Mouse (Mus musculus) hindbrain, postnatal 0 days (tissue): ENCODE data around the gene C1rb. TPM values are rescaled to one million over a fixed set of nuclear protein-coding genes. Genes with fewer than 3 reads are reported as not detected.

ENCODE experiments used
- ATAC-seq: fragments of 200-750 bp; cut with Nextera tagmentation; 2 replicates; pipeline ENCODE4 v1.8.0; 2017; ENCODE audit warnings: mild to moderate bottlenecking, moderate TSS enrichment, moderate library complexity
- DNase-seq: peaks from one replicate; pipeline ENCODE4 v3.0.0-alpha.2; 2015; ENCODE audit warnings: low spot score
- H3K27ac ChIP-seq: fragments of 300-500 bp; sonication (generic); 2 replicates; pipeline ENCODE4 v1.5.1; 2014; ENCODE audit warnings: mild to moderate bottlenecking
- H3K27me3 ChIP-seq: fragments of 300-500 bp; sonication (generic); 2 replicates; pipeline ENCODE4 v1.6.1; 2014; ENCODE audit warnings: low read length, mixed read lengths; ENCODE audit not compliant: insufficient read depth
- H3K36me3 ChIP-seq: fragments of 300-500 bp; sonication (generic); 2 replicates; pipeline ENCODE4 v1.6.1; 2014; ENCODE audit warnings: low read length, mixed read lengths; ENCODE audit not compliant: insufficient read depth
- H3K4me1 ChIP-seq: fragments of 300-500 bp; sonication (generic); 2 replicates; pipeline ENCODE4 v1.6.1; 2014; ENCODE audit warnings: antibody characterized with exemption, low read length, mixed read lengths; ENCODE audit not compliant: insufficient read depth
- H3K4me2 ChIP-seq: fragments of 300-500 bp; sonication (generic); 2 replicates; pipeline ENCODE4 v1.6.1; 2014; ENCODE audit warnings: low read depth, mild to moderate bottlenecking, low read length, moderate library complexity, mixed read lengths
- H3K4me3 ChIP-seq: fragments of 300-500 bp; sonication (generic); 2 replicates; pipeline ENCODE4 v1.5.1; 2014; ENCODE audit warnings: low read length
- H3K9ac ChIP-seq: fragments of 300-500 bp; sonication (generic); replicated peaks from 2 replicates; pipeline ENCODE4 v1.6.1; 2014; ENCODE audit warnings: mild to moderate bottlenecking, low read length, moderate library complexity, mixed read lengths
- H3K9me3 ChIP-seq: fragments of 300-500 bp; sonication (generic); 2 replicates; pipeline ENCODE4 v1.6.1; 2016; ENCODE audit warnings: low read length, mixed read lengths
- CTCF ChIP-seq: IDR thresholded peaks from 2 replicates; pipeline ENCODE4 v1.5.1; 2016; ENCODE audit warnings: antibody characterized with exemption, control low read depth, low read depth
- WGBS: fragments of 180-500 bp; shearing (Covaris S2); extraction: QIAGEN DNeasy Blood & Tissue Kit; methylation state at CpG from one replicate; pipeline ENCODE4 v1.1.7; 2014; 5-methylcytosine and 5-hydroxymethylcytosine counted together
- polyA plus RNA-seq: library from polyadenylated mRNA; unstranded; fragments of >200 nt; fragmentation: Nextera tagmentation; extraction: Ambion mirVana; gene quantifications from 2 replicates; pipeline ENCODE4 v1.2.1, GENCODE M21; 2015
- total RNA-seq: library from RNA; depleted of rRNA; stranded (reverse); fragments of >200 nt; gene quantifications from 2 replicates; pipeline ENCODE4 v1.2.3, GENCODE M21; 2014

Gene C1rb
- total and polyA plus RNA-seq, 2 experiments from 2014 or later = not detected

DNA sequence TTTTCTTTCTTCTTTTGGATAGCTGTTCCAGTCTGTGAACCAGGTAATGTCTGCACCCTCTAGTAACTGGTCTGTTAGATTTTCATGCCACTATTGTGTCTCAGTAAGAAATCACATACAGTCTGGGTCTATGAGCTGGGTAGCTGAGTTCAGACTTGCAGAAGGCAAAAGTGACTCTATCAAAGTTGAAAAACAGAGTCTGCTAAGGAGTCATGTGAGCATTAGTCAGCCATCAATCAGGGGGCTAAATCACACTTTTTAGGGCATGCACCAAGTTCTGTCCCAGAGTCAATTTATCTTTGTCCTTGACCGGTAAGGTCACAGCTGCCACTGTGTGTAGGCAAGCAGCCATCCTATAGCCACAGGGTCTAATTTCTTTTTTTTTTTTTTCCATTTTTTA lies 12.1 kb downstream of the C1rb start:
- 96% methylated on average over 1 of the region's 1 CpGs for WGBS
- Histone ChIP-seq H3K9ac (no peak overlapping the region), H3K9me3 (no peaks in the 10 kb centered on the region), H3K36me3 (no peaks in the 10 kb centered on the region), H3K27ac (no peak overlapping the region), H3K4me2 (no peak overlapping the region), H3K27me3 (no peaks in the 10 kb centered on the region), H3K4me3 (no peak overlapping the region), H3K4me1 (no peaks in the 10 kb centered on the region)
- ATAC-seq (no peak), DNase-seq (no peak)
- TF ChIP-seq CTCF = no peak

GRCm38 (mm10) chr6:124584935-124585334 lies 14.8 kb downstream of the C1rb start:
- Histone ChIP-seq H3K27me3 (no peaks in the 10 kb centered on the region), H3K9ac (no peak overlapping the region), H3K9me3 (no peaks in the 10 kb centered on the region), H3K4me3 (no peak overlapping the region), H3K4me1 (no peaks in the 10 kb centered on the region), H3K4me2 (no peak overlapping the region), H3K36me3 (no peaks in the 10 kb centered on the region), H3K27ac (no peak overlapping the region)
- DNase-seq = no peak
- ATAC-seq = no peak
- TF ChIP-seq CTCF = no peak
- WGBS = 70% methylated on average over 3 of the region's 3 CpGs

- Histone ChIP-seq H3K4me3 (no peak overlapping the region), H3K4me1 (no peaks in the 10 kb centered on the region), H3K9me3 (no peaks in the 10 kb centered on the region), H3K27me3 (no peaks in the 10 kb centered on the region), H3K27ac (no peak overlapping the region), H3K9ac (no peak overlapping the region), H3K4me2 (no peak overlapping the region), H3K36me3 (no peaks in the 10 kb centered on the region)
- DNase-seq (no peak), ATAC-seq (no peak)
- WGBS = 92% methylated on average over 3 of the region's 3 CpGs
- no peak for TF ChIP-seq CTCF
Observed at GRCm38 (mm10) chr6:124585761-124586160, 15.7 kb downstream of the C1rb start.

- H3K4me3 ChIP-seq = no peak overlapping the region
- WGBS = 66% methylated on average over 4 of the region's 4 CpGs
Observed at GRCm38 (mm10) chr6:124586266-124586665, 16.2 kb downstream of the C1rb start.

DNA sequence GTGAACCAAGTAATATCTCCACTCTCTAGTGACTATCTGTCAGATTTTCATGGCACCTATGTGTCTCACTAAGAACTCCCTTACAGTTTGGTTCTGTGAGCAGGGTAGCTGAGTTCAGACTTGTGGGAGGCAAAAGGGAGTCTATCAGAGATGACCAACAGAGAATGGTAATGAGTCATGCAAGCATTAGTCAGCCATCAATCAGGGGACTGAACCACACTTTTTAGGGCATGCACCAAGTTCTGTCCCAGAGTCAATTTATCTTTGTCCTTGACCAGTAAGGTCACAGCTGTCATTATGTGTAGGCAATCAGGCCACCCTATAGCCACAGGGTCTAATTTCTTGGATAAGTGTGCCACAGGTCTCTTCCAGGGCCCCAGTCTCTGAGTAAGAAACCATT lies 18.7 kb downstream of the C1rb start:
- Histone ChIP-seq H3K9me3 (no peaks in the 10 kb centered on the region), H3K9ac (no peak overlapping the region), H3K36me3 (no peaks in the 10 kb centered on the region), H3K27me3 (no peaks in the 10 kb centered on the region), H3K27ac (no peak overlapping the region), H3K4me3 (no peak overlapping the region), H3K4me2 (no peak overlapping the region), H3K4me1 (no peaks in the 10 kb centered on the region)
- no peak for ATAC-seq
- no peak for TF ChIP-seq CTCF
- no peak for DNase-seq

More at GRCm38 (mm10) chr6:124586266-124586665, 16.2 kb downstream of the C1rb start:
- no peak for DNase-seq
- no peak overlapping the region for H3K27ac ChIP-seq
- no peak overlapping the region for H3K4me2 ChIP-seq
- no peaks in the 10 kb centered on the region for H3K9me3 ChIP-seq
- ATAC-seq = no peak
- no peak overlapping the region for H3K9ac ChIP-seq
- no peaks in the 10 kb centered on the region for H3K4me1 ChIP-seq
- no peaks in the 10 kb centered on the region for H3K36me3 ChIP-seq
- no peak for TF ChIP-seq CTCF
- no peaks in the 10 kb centered on the region for H3K27me3 ChIP-seq

- Histone ChIP-seq H3K27me3 (no peaks in the 10 kb centered on the region), H3K36me3 (no peaks in the 10 kb centered on the region), H3K9me3 (no peaks in the 10 kb centered on the region), H3K4me2 (no peak overlapping the region), H3K27ac (no peak overlapping the region), H3K4me3 (no peak overlapping the region), H3K4me1 (no peaks in the 10 kb centered on the region), H3K9ac (no peak overlapping the region)
- ATAC-seq = no peak
- peak; percentile 9; the same call in 1 of the 2 replicates for TF ChIP-seq CTCF
- DNase-seq = peak; percentile 14
- WGBS = 63% methylated on average over 4 of the region's 4 CpGs
Observed at GRCm38 (mm10) chr6:124592186-124592700, 22.1 kb downstream of the C1rb start.

GRCm38 (mm10) chr6:124593121-124593520 lies 23.0 kb downstream of the C1rb start:
- no peak overlapping the region for H3K4me3 ChIP-seq
- H3K27ac ChIP-seq = no peak overlapping the region
- H3K4me2 ChIP-seq = no peak overlapping the region
- H3K9me3 ChIP-seq = no peaks in the 10 kb centered on the region
- H3K36me3 ChIP-seq = no peaks in the 10 kb centered on the region
- ATAC-seq (no peak), DNase-seq (no peak)
- H3K4me1 ChIP-seq = no peaks in the 10 kb centered on the region
- H3K9ac ChIP-seq = no peak overlapping the region
- 79% methylated on average over 8 of the region's 8 CpGs for WGBS
- TF ChIP-seq CTCF = no peak
- H3K27me3 ChIP-seq = no peaks in the 10 kb centered on the region
